Mouse (Mus musculus) MEL (cell line): ENCODE measurements around the gene Arl3. TPM values are rescaled to one million over a fixed set of nuclear protein-coding genes. Genes with fewer than 3 reads are reported as not detected.

ENCODE experiments used
- DNase-seq: peaks from one replicate; pipeline ENCODE4 v3.0.0; 2011; ENCODE audit warnings: low read depth, low spot score
- H3K27ac ChIP-seq: 2 replicates; pipeline ENCODE4 v1.5.1; 2012; ENCODE audit warnings: low read depth, mild to moderate bottlenecking, control low read depth, low read length, moderate library complexity; ENCODE audit not compliant: control insufficient read depth
- H3K27me3 ChIP-seq, 2 experiments: fragments of 150-350 bp in 1 of 2; sonication (generic) in 1 of 2; 2 replicates each; pipeline ENCODE4 v1.6.1; 2012; ENCODE audit warnings: low read length in 2 of 2, mild to moderate bottlenecking in 2 of 2, improper control_type of control experiment in 1 of 2, moderate library complexity in 1 of 2; ENCODE audit not compliant: insufficient read depth in 2 of 2, control insufficient read depth in 1 of 2
- H3K36me3 ChIP-seq, 2 experiments: 2 replicates each; pipeline ENCODE4 v1.6.1; 2012 to 2014; ENCODE audit warnings: low read length in 2 of 2, improper control_type of control experiment in 1 of 2, inconsistent platforms in 1 of 2, mild to moderate bottlenecking in 1 of 2; ENCODE audit not compliant: insufficient read depth in 2 of 2, control insufficient read depth in 1 of 2
- H3K4me1 ChIP-seq, 2 experiments: fragments of 150-350 bp in 1 of 2; sonication (generic) in 1 of 2; 2 replicates each; pipeline ENCODE4 v1.6.1; 2012; ENCODE audit warnings: low read length in 2 of 2, improper control_type of control experiment in 1 of 2, mild to moderate bottlenecking in 1 of 2; ENCODE audit not compliant: insufficient read depth in 2 of 2, control insufficient read depth in 1 of 2
- H3K4me3 ChIP-seq, 2 experiments: fragments of 150-350 bp in 1 of 2; sonication (generic) in 1 of 2; 2 replicates each; pipeline ENCODE4 v1.5.1; 2012; ENCODE audit warnings: low read depth in 2 of 2, low read length in 2 of 2, mild to moderate bottlenecking in 2 of 2, moderate library complexity in 2 of 2, control low read depth in 1 of 2, improper control_type of control experiment in 1 of 2; ENCODE audit not compliant: control insufficient read depth in 1 of 2, insufficient read depth in 1 of 2
- H3K79me2 ChIP-seq: 2 replicates; pipeline ENCODE4 v1.6.1; 2012; ENCODE audit warnings: mild to moderate bottlenecking, low read length, moderate library complexity; ENCODE audit not compliant: control insufficient read depth, poor library complexity, insufficient read depth
- H3K9ac ChIP-seq: 2 replicates; pipeline ENCODE4 v1.6.1; 2012; ENCODE audit warnings: low read depth, mild to moderate bottlenecking, control low read depth, low read length, moderate library complexity; ENCODE audit not compliant: control insufficient read depth, poor library complexity, severe bottlenecking
- H3K9me3 ChIP-seq: fragments of 150-350 bp; sonication (generic); replicated peaks from 2 replicates; pipeline ENCODE4 v1.6.1; 2012; ENCODE audit warnings: mild to moderate bottlenecking, low read length, improper control_type of control experiment, moderate library complexity; ENCODE audit not compliant: insufficient read depth
- CHD2 ChIP-seq: IDR thresholded peaks from 2 replicates; pipeline ENCODE4 v1.6.1; 2011; ENCODE audit warnings: low read length, improper control_type of control experiment
- CTCF ChIP-seq, 3 experiments: IDR thresholded peaks in 2 of 3; conservative IDR thresholded peaks in 1 of 3; 2 replicates each; pipeline ENCODE4 v1.5.1; 2011 to 2012; ENCODE audit warnings: low read length in 3 of 3, low read depth in 2 of 3, mild to moderate bottlenecking in 2 of 3, improper control_type of control experiment in 1 of 3, inconsistent platforms in 1 of 3, mixed read lengths in 1 of 3, moderate library complexity in 1 of 3; ENCODE audit not compliant: control insufficient read depth in 1 of 3, insufficient read depth in 1 of 3, poor library complexity in 1 of 3, severe bottlenecking in 1 of 3
- ELF1 ChIP-seq: IDR thresholded peaks from 2 replicates; pipeline ENCODE4 v1.6.1; 2014; ENCODE audit warnings: low read depth, mild to moderate bottlenecking, inconsistent platforms, low read length, improper control_type of control experiment, moderate library complexity
- EP300 ChIP-seq, 2 experiments: IDR thresholded peaks; 2 replicates each; pipeline ENCODE4 v1.6.1; 2011; ENCODE audit warnings: improper control_type of control experiment in 2 of 2, low read length in 2 of 2, low read depth in 1 of 2, mild to moderate bottlenecking in 1 of 2
- ETS1 ChIP-seq: IDR thresholded peaks from 2 replicates; pipeline ENCODE4 v1.6.1; 2012; ENCODE audit warnings: low read depth, mild to moderate bottlenecking, inconsistent platforms, low read length, improper control_type of control experiment, moderate library complexity
- GATA1 ChIP-seq: IDR thresholded peaks from 2 replicates; pipeline ENCODE4 v1.6.1; 2011; ENCODE audit warnings: low read depth, low read length, improper control_type of control experiment
- MAFK ChIP-seq: IDR thresholded peaks from 2 replicates; pipeline ENCODE4 v1.6.1; 2011; ENCODE audit warnings: low read depth, mild to moderate bottlenecking, low read length, improper control_type of control experiment, borderline replicate concordance
- MAX ChIP-seq: IDR thresholded peaks from 2 replicates; pipeline ENCODE4 v1.6.1; 2011; ENCODE audit warnings: low read length, improper control_type of control experiment
- MAZ ChIP-seq: IDR thresholded peaks from 2 replicates; pipeline ENCODE4 v1.6.1; 2012; ENCODE audit warnings: low read depth, mild to moderate bottlenecking, inconsistent platforms, low read length, improper control_type of control experiment
- MXI1 ChIP-seq: IDR thresholded peaks from 2 replicates; pipeline ENCODE4 v1.6.1; 2011; ENCODE audit warnings: mild to moderate bottlenecking, low read depth, low read length, improper control_type of control experiment
- TBP ChIP-seq: IDR thresholded peaks from 2 replicates; pipeline ENCODE4 v1.8.0; 2011; ENCODE audit warnings: low read depth, low read length, improper control_type of control experiment
- ZMIZ1 ChIP-seq: IDR thresholded peaks from 2 replicates; pipeline ENCODE4 v1.6.1; 2012; ENCODE audit warnings: low read depth, mild to moderate bottlenecking, inconsistent platforms, low read length, improper control_type of control experiment, moderate library complexity
- ZNF384 ChIP-seq: IDR thresholded peaks from 2 replicates; pipeline ENCODE4 v1.6.1; 2012; ENCODE audit warnings: low read depth, mild to moderate bottlenecking, inconsistent platforms, low read length, improper control_type of control experiment
- polyA plus RNA-seq, 2 experiments: library from polyadenylated mRNA; stranded (reverse) in 1 of 2; unstranded in 1 of 2; fragments of >175 nt in 1 of 2; fragments of >200 nt in 1 of 2; gene quantifications; 2 replicates each; pipeline versions ENCODE4 v1.2.1 to v1.2.4; 2012; ENCODE audit warnings: low replicate concordance in 2 of 2, low read depth in 1 of 2; ENCODE audit not compliant: insufficient read length in 2 of 2, insufficient read depth in 1 of 2, missing spikeins in 1 of 2
- total RNA-seq: library from RNA; depleted of rRNA; stranded (reverse); fragments of 300-350 nt; gene quantifications from 2 replicates; pipeline ENCODE4 v1.2.3, GENCODE M21; 2012

Arl3 gene
- total and polyA plus RNA-seq, 3 experiments, result 62.4 to 123 TPM; not detected in 1

- H3K79me2 ChIP-seq, result no peaks in the 10 kb centered on the region
- no peak overlapping the region for H3K9ac ChIP-seq
- DNase-seq, result peak; percentile 62
- peaks cover 6 to 23% of the 10 kb centered on the region in 2 experiments; a peak in 3 of 4 replicates for H3K4me1 ChIP-seq
- no peak overlapping the region for H3K4me3 ChIP-seq
- no peak for TF ChIP-seq CHD2
- no peak for TF ChIP-seq MXI1
- TF ChIP-seq MAFK, result 0 out of 2 replicates have a peak, but pooled peaks have one; percentile 49
- TF ChIP-seq ELF1, result 0 out of 2 replicates have a peak, but pooled peaks have one; percentile 33
- TF ChIP-seq MAZ, result 0 out of 2 replicates have a peak, but pooled peaks have one; percentile 33
- no peak for TF ChIP-seq ZMIZ1
- TF ChIP-seq GATA1, result peak; percentile 27; the same call in 1 of the 2 replicates
- TF ChIP-seq CTCF (IDR thresholded peaks at IDR 0.05 in 2 of 3, conservative IDR thresholded peaks at IDR 0.05 in 1 of 3; ENCODE audit: control insufficient read depth in 1 of 3, insufficient read depth in 1 of 3, low read depth in 2 of 3, low read length in 3 of 3, poor library complexity in 1 of 3, severe bottlenecking in 1 of 3), result no peak
- no peak; a peak in 1 of 4 replicates for TF ChIP-seq EP300 (IDR thresholded peaks at IDR 0.05; ENCODE audit: low read depth in 1 of 2, low read length in 2 of 2)
- peaks cover 0 to 4% of the 10 kb centered on the region in 2 experiments; a peak in 2 of 4 replicates for H3K36me3 ChIP-seq
- no peaks in the 10 kb centered on the region for H3K9me3 ChIP-seq
- H3K27ac ChIP-seq, result no peak overlapping the region
- no peaks in the 10 kb centered on the region for H3K27me3 ChIP-seq
These were observed 49.9 kb downstream of the Arl3 start for GRCm38 (mm10) chr19:46523131-46523479.

GRCm38 (mm10) chr19:46522433-46523044 is 50.5 kb downstream of the Arl3 start:
- Histone ChIP-seq H3K79me2 (no peaks in the 10 kb centered on the region), H3K9ac (peak overlapping the region; percentile 60), H3K4me3 (peak overlapping the region; percentile 47 to 61), H3K27me3 (no peaks in the 10 kb centered on the region), H3K36me3 (peaks cover 0 to 4% of the 10 kb centered on the region in 2 experiments; a peak in 2 of 4 replicates), H3K27ac (peak overlapping the region; percentile 55), H3K4me1 (peaks cover 6 to 23% of the 10 kb centered on the region in 2 experiments), H3K9me3 (no peaks in the 10 kb centered on the region)
- no peak for TF ChIP-seq EP300 (IDR thresholded peaks at IDR 0.05; ENCODE audit: low read depth in 1 of 2, low read length in 2 of 2)
- peak; percentile 98 for TF ChIP-seq TBP
- 0 out of 2 replicates have a peak, but pooled peaks have one; percentile 33 for TF ChIP-seq GATA1
- TF ChIP-seq MAZ, result 0 out of 2 replicates have a peak, but pooled peaks have one; percentile 10
- TF ChIP-seq MXI1, result peak; percentile 44; the same call in 1 of the 2 replicates
- peak; percentile 68 for TF ChIP-seq ETS1
- DNase-seq, result peak; percentile 84

GRCm38 (mm10) chr19:46521698-46522097 is 51.3 kb downstream of the Arl3 start:
- H3K36me3 ChIP-seq, result peaks cover 0 to 4% of the 10 kb centered on the region in 2 experiments; a peak in 2 of 4 replicates

More at GRCm38 (mm10) chr19:46521698-46522097, 51.3 kb downstream of the Arl3 start:
- H3K27ac ChIP-seq, result no peak overlapping the region
- peak overlapping the region in 1 of 2 experiments; percentile 47; a peak in 3 of 4 replicates for H3K4me3 ChIP-seq
- no peaks in the 10 kb centered on the region for H3K9me3 ChIP-seq
- TF ChIP-seq EP300 (IDR thresholded peaks at IDR 0.05; ENCODE audit: low read depth in 1 of 2, low read length in 2 of 2) (peak in 1 of 2 experiments; percentile 22; a peak in 2 of 4 replicates), MAX (no peak), ZNF384 (peak; percentile 37; the same call in 1 of the 2 replicates)
- no peaks in the 10 kb centered on the region for H3K27me3 ChIP-seq
- peak; percentile 31 for DNase-seq
- no peak overlapping the region; the same call in 1 of the 2 replicates for H3K9ac ChIP-seq
- H3K79me2 ChIP-seq, result no peaks in the 10 kb centered on the region
- peaks cover 6 to 23% of the 10 kb centered on the region in 2 experiments for H3K4me1 ChIP-seq
